Mouse (Mus musculus) lung, postnatal 0 days (tissue): Measurements from ENCODE around the gene Arvcf.

Experiments
- CTCF ChIP-seq: IDR thresholded peaks from 2 replicates; pipeline ENCODE4 v1.5.1; 2016; ENCODE audit warnings: antibody characterized with exemption, mild to moderate bottlenecking
- EP300 ChIP-seq: IDR thresholded peaks from 2 replicates; pipeline ENCODE4 v1.6.1; 2016; ENCODE audit warnings: antibody characterized with exemption, mild to moderate bottlenecking, control low read depth

DNA sequence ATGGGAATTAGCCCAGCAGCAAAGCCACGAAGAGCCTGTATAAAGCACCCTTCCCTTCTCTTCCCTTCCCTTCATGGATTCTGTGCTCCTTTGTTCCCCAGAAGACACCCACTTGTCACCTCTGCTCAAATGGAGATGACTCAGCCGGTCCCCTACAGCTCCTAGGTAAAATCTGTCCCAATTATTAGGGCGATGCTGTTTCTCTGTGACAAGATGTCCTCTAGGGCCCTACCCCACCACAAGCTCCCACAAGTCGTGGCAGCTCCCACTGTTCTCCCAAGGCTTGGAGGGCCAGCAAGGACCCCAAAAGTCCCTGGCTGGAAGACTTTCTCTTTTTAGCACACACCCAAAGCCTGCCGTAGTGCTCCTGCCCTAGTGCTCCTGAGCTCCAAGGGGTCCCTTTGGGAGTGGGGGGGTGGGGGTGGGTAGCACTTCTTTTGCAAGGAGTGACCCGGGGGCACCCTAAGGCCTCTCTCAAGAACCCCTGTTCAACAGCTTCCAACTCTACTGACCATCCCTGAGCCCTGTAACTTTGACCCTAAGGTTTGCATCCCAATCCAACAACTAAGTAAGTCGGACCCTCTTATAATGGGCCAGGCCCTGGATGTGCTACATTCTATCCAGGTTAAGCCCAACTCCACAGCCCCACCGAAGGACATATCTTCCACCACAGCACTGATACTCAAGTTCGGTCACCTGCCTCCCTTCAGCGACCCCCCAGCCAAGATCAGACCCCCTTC is 77.7 kb downstream of the Arvcf start:
- TF ChIP-seq CTCF (no peak), EP300 (no peak)
